Mouse (Mus musculus): ENCODE measurements at regions not wholly inside any gene's neighbourhood (a gene's known extent, or its start where the extent isn't known, plus 50 kb on each side); places are given as distances from the start of the nearest gene placed in this dataset.

DNA sequence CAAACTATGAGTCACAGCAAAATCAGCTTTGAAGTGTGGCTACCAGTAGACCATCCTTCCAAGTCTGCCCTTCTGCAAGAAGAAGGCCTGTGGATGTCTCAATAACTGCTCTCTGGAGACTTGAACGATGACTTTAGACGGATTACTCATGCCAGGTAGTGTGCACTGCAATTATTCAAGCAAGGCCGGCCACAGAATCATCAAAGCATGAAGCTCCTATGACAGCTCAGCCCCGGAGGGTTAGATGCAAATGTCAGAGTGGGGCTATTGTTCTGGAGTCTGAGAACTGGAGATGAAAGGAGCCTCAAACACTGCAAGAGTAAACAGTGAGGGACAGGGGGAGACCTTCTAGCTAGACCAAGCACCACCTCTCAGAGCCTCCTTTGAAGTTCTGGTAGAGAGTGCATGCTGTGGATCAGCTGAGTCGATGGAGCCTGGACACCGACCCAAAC is 173.8 kb upstream of the Dmrta1 start:
- DNase-seq (ENCODE audit: low spot score) = no peak

DNA sequence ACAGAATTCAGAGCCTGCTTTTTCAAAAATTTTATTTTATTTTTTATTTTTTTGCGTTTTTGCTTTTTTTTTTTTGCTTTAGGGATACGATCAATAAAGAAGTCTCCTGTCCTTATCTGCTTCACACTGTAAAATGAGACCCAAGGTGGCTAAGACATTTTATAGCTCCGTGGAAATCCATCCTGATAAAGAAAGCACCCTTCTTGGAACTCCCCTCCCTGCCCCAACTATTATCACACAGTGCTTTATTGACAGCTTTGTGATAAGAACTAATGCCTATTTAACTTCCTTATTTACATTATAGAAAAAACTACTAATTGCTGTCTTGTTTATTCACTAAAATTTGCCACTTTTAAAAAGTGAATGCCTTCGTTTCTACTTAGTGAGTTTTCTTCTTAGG is 179.0 kb upstream of the Dmrta1 start:
- DNase-seq (ENCODE audit: low spot score) = no peak

DNA sequence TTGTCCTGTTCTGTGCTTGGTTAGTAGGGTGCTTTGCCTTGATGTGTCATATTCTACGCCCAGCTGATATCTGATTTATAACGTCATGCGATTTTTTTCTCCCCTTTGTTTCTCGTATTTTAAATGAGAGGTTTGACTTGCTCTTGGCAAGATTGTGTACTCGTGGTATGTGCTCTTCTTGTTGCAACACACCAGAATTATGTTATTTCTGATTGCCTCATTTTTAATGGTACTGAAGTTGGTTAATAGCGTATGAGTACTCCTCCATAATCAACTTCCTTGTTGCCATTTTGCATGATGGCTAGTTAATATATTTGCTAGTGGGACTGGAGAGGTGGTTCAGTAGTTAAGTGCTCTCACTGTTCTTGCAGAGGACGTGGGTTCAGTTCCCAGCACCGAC is 180.1 kb upstream of the Cdkn2b start:
- no peak for DNase-seq (ENCODE audit: low spot score)

DNA sequence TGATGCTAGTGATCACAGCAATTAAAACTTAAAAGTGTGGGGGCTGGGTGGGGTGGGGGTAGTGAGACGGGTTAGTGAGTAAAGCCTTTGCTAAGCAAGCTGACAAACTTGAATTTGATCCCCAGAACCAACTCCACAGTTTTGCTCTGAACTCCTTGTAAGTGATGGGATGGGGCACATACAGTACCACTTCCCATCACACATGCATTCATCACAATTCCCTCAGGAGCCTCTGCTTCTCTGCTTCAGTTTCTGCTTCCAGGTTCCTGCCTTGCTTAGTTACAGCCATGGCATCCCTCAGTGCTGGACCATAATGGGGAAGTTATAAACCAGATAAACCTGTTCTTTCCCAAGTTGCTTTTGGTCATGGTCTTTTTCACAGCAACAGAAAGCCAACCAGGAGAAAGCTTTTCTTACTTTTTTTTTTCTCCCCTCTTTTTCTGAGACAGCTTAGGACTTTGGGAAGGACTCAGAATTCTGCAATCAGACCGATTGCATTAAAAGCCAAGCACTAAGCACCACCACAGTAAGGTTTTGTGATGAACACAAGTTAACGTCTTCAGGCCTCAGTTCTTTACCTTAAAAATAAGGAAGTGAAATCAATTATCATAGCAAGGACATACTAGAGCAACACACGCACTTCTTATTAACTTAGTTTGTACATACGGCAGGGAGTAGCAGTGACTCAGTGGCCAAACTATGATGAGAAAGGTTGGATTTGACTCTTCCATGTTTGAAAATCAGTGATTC is 176.8 kb upstream of the Cdkn2b start:
- DNase-seq (ENCODE audit: low spot score) = no peak

DNA sequence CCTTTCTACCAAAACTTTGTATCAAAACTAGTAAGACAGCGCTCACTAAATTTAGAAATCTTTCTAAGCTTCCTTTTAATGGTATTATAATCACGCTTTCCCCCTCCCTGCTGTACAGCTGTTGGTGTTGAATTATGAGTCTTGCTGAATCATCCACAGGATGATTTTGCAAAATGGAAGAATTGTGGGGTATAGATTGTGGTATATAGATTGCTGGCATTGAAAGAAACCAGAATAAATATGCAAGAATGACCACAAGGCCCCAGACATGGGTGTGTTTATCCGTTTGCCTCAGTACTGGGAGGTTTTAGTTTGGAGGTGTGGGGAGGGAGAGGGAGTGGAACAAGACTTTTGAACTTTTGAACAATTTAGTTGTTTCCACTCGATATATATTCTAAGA is 176.1 kb upstream of the Cdkn2b start:
- DNase-seq (ENCODE audit: low spot score) = no peak

DNA sequence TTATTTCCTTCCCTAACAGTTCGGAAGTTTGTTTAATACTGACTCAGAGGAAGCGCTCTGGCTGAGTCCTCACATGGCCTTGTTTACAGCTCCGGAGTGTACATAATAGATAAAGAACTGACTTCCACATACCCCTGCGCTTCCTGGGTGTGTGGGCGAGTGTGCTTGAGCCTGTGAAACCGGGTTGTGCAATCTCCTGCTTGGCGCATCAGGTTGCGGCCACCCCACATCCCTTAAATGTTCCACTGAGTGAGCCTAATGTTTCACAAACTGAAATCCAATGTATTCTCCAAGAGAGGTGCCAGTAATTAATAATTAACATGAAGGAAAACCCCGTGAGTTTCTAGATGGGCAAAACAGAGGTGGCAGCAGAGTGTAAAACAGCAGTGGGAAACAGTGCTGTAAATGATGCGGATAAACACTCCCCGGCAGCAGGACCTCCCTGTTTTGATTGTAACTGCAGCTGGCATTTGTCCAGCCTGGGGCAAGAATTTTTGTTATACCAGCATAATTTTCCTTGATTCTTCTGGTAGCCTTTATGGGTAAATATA is 175.2 kb upstream of the Cdkn2b start:
- peak; percentile 17 for DNase-seq (ENCODE audit: low spot score)

DNA sequence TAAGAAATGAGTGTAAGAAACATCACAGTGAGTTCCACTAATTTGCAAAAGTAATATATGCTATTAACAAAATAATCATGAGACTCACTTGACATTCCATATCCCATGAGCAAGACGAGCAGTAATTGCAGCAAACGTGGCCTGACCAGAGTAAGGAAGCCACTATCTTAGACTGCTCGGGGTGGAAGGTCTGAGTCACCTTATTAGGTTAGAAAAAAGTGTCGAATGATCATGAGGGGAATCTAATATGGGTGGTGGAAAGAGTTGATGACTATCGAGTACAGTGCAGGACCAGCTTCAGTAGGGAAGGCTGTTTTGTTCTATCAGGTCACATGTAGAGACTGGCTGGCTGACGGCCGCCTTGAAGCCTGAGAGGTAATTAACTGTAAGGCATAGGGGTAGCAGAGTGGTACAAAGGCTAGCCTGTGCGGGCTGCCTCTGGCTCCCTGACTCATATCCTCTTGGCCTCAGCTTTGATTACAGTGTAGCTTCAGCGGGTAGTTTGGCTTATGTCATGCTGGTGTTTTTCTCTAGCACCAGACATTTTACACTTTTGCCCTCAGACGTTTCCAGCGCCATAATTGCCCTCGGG is 167.9 kb upstream of the Cdkn2b start:
- DNase-seq (ENCODE audit: low spot score) = no peak

DNA sequence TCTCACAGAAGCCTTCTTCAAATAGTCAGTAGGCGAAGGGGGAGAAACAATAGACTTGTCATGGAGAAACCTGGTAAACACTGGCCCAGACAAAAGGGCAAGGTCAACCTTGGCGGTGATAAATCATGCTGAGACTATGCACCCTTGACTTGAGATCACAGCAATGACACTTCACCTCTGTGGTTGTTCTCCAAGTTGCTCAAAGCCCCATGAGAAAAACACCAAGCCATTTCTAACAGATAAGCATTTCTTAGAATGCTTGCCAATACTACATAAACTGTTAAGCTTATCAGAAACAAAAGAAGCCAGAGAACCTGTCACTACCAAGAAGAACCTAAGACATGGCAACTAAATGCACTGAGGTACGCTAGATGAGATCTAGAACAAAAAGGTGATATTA is 165.0 kb upstream of the Cdkn2b start:
- DNase-seq (ENCODE audit: low spot score) = no peak

DNA sequence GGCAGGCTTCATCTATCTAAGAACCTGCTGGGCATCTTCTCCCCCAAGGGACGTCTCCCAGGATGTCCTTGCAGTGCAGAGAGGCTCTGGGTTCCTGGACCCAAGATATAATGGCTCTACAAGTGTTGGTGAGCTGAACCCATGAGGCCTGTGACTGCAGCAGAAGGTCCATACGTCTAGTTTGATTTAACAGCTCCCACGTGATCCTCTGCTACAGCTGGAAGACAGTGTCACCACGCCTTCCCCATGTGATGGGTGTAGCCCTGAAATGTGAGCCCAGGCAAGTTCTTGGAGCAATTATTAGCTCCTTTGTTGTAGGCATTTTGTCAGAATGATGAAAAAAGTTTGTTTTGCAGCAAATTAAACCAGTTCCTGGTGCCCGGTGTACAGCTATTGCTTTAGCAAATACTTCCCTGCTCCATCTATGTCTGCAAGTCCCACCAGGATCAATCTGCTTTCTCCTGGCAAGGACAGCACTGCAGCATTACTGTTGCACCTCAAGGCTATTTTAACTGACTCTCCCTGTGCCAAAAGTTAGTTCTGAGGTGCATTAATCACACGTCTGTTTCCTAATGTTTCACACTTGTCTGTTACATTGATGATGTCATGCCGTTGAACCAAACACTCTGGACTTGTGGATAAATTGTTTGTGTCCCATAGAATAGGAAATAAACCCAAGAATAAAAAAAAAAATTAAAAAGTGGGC is 164.2 kb upstream of the Cdkn2b start:
- no peak for DNase-seq (ENCODE audit: low spot score)

DNA sequence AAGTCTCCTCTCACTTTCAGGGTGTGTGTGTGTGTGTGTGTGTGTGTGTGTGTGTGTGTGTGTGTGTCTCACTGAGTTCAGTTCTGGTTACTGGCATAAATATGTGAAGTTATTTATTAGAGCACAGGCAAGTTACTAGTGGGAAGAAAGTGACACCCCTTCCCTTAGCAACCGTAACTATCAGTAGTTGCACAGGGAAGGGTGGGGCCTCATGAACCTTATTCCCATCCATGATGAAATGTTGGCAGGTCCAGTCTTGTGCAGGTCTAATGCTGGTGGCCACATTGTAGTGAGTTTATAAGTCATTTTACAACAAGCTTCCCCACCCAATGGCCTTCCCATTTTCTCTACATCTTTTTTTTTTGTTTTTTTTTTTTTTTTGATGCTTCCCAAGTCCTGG is 160.6 kb upstream of the Cdkn2b start:
- DNase-seq (ENCODE audit: low spot score) = no peak

DNA sequence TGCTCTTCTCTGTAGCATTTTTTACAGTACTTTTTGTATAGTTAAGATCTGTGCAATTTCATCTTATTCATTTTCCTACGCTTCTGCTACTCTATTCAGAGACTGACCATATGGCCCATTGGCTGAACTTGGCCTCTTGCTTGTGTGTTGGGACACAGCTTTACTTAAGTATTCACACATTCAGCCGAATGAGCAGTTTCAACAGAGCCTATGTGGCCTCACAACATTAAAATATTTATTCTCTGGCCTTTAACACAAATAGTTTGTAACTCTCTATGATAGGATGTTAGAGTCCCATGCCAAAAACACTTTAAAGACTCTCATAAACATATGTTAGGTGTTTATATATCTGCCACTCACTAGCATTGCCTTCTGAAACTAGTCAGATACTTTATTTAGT is 159.9 kb upstream of the Cdkn2b start:
- no peak for DNase-seq (ENCODE audit: low spot score)

DNA sequence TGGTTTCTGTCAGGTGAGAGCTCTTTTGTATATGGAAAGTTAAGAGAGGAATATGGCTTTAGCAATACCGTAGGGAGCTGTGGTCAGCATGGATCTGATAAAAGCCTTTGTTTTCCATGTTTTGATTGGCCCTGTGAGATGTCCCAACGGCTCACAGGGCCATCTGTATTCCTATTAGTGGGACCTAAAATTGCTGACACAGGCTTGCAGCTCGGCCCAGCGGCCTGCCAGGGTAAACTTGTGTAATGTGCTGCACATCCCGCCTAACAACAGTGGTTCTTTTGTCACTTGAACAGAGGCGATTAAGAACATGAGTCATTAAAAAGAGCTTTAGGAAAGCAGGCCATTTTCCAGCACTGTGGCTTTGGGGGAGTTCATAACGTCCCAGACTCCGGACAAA is 159.0 kb upstream of the Cdkn2b start:
- DNase-seq (ENCODE audit: low spot score) = peak; percentile 51

DNA sequence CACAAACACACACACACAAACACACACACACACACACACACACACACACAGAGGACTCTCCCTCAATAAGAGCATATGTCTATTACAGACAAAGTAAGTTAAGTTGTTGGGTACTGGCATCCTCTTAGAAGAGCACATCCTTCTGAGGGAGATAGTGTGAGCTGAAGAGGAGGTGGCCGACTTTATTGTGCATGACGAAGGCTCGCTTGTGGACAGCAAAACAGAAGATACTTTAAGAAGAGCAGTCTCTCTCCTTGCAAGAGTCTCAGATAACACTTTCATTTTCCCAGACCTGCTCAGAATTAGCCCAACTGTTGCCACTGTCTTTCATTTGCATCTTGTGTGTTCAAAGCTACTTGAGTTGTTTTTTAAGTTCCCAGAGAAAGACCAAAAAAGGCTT is 158.6 kb upstream of the Cdkn2b start:
- no peak for DNase-seq (ENCODE audit: low spot score)

DNA sequence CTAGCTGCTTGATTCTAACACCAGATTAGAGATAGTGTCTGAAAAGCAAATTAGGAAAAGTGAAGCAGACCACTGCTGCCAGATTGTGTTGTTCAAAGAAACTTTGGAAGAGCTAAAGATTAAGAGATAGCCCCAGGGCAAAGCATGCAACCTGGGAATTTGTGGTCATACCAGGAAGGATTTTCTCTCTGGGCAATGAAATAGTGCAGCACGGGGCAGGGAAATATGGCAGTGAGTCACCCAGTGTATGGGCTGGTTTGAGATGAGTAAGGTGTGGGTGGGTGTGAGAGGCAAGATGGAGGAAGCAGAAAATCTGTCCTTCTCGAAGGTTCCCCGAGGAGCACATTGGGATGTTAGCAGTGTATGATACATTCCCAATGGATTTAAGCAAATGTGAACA is 155.9 kb upstream of the Cdkn2b start:
- DNase-seq (ENCODE audit: low spot score) = no peak

DNA sequence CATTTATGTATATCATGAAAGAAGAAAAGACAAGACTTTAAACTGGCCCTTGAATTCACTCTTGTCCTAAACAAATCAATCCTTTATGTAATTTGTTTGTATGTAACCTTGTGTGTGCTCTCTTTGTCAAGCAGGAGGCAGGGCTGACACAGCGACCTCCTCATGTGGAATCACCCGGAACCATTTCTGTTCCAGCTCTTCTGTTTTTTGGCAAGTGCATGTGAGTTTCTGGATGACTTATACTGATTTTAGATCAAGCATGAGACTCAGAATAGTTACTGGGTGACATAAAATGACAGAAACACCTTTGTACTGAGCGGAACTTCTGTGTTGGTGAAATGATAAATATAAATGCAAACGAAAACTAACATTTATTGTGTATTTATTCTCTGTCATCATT is 152.3 kb upstream of the Cdkn2b start:
- no peak for DNase-seq (ENCODE audit: low spot score)

DNA sequence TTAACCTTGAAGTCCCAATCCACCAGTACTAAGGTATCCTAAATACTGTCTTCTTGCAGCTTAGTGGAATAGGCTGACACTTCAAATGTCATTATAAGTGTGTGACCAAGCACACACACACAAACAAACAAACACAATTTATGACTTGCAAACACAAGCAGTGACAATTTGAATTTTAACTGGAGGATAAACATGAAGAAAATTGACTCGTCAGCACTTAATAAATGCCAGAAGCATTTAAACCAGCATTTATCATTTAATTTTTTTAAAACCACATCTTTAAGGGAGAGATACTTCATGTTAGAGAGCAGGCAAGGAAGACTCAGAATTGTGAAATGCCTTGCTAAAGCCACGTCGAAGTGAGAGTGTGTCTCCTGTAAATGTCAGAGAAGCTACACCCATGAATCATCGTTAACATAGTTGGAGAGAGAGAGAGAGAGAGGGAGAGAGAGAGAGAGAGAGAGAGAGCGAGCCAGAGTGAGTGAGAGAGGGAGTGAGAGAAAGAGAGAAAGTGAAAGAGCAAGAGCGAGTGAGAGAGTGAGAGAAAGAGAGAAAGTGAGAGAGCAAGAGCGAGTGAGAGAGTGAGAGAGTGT is 149.4 kb upstream of the Cdkn2b start:
- no peak for DNase-seq (ENCODE audit: low spot score)

DNA sequence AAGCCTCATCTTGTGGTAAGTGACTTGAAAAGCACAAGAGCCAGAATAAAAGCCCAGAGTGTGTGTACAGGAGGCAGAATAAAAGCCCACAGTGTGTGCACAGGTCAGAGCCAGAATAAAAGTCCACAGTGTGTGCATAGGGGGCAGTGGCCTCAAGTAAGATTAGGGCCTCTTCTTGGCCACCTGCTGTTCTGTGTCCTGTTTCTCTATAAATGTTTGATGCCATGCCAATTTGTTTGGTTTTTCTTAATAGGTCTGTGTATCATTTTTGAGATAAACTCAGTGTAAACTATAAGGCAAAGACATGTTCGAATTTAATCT is 148.5 kb upstream of the Cdkn2b start:
- DNase-seq (ENCODE audit: low spot score) = no peak

DNA sequence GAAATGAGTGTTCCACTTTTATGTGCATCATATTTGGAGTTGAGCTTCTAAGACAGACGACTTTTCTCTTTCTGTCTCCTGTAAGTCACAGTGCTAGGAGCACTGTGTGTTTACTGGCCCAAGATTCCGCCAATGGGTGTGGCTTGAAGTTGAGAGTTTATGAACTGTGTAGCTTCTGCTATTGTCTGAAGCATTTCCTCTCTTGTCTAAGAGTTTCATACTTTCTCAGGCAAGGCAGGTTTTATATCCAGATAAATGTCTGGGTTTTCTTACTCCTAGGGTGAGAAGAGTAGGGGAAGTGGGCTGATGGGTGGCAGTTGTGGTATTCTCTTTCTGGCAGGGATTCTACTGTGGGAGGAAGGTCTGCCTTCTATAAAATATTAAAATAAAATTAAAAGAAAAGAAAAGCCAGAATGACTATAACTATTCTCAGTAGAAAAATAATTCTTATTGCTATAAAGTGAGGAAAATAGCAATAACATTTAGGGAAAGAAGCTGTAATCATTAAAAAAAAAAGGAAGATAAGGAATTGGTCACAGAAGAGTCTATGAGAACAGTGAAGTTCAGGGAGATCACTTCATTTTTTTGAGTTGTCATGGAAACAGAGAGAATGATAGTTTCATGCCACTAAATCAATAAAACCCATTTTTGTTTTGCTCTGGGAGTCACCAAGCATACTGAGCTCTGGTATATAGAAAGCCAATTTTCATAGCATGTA is 147.9 kb upstream of the Cdkn2b start:
- no peak for DNase-seq (ENCODE audit: low spot score)

DNA sequence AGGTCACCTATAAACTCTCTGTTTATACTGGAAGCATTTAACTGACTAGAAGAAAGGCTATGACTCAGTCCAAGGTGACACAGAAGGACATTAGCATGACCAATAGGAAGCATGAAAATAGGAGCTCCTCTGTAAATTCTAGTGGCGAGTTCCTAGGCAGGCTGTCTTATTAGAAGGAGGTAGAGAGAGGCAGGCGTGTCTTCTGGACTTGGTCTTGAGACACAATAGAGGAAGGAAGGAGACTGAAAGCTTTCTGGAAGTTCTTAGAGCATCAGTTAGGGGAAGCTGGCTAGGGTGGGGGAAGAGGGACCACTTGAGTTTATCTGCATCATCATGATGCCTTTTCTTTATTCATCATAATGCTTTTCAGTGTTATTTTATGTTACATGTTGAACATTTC is 147.0 kb upstream of the Cdkn2b start:
- DNase-seq (ENCODE audit: low spot score) = no peak

DNA sequence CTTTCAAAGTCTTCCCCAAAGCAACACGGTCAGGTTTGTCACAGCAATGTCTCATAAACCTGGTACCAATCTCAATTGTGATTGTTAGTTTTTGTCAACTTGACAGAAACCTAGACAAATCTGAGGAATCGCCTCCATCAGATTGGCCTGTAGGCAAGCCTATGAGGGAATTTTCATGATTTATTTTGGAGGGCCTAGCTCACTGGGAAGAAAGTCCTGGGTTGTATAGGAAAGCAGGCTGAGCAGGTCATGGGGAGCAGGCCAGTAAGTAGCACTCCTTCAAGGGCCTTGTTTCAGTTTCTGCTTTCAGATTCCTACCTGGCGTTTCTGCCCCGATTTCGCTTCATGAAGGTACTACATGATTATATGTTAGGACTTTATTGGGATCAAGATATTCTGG is 144.1 kb upstream of the Cdkn2b start:
- no peak for DNase-seq (ENCODE audit: low spot score)

DNA sequence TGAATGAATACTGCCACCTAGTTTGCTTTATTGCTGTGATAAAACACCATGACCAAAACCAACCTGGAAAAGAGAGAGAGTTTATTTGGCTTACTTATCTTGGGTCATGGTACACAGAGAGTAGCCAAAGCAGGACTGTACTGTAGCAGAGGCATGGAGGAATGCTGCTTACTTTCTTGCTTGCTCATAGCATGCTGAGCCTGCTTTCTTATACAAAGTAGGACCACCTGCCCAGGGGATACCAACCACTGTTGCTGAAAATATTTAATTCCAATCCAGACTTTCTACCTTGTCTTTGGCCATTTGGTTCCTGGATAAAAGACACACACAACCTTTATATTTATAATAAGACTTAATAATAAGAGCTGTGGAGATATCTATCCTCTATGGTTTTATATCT is 142.2 kb upstream of the Cdkn2b start:
- DNase-seq (ENCODE audit: low spot score) = no peak

DNA sequence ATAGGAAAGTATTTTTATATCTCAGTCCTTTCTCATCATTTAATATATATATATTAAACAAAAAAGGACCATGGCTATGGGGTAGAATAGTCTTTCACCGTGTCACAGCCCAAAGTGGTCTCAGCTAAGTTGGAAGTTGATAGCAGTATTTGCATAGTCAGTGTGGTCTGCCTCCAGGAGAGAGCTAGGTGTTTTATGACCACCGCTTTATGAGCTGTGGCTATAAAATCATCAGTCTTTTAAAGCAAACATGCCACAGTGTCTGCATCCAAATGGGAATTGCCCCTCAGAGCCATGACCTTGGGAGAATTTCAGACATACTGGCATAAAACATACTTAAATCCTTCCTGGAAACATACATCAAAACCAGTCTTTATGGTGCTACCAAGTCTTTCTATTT is 140.9 kb upstream of the Cdkn2b start:
- no peak for DNase-seq (ENCODE audit: low spot score)

Measured in gastrocnemius, adult 18-20 months (tissue).